Mouse (Mus musculus) limb, embryonic 10.5 days (tissue): ENCODE measurements around the gene Rtf2. TPM values are rescaled to one million over a fixed set of nuclear protein-coding genes. Genes with fewer than 3 reads are reported as not detected.

ENCODE experiments used
- DNase-seq: peaks from one replicate; pipeline ENCODE4 v3.0.0-alpha.2; 2017; ENCODE audit warnings: low spot score
- H3K27ac ChIP-seq: fragments of 300-500 bp; sonication (generic); 2 replicates; pipeline ENCODE4 v1.5.1; 2016; ENCODE audit warnings: mild to moderate bottlenecking
- H3K27me3 ChIP-seq: fragments of 300-500 bp; sonication (generic); 2 replicates; pipeline ENCODE4 v1.6.1; 2016; ENCODE audit warnings: low read depth, mild to moderate bottlenecking; ENCODE audit not compliant: poor library complexity, severe bottlenecking
- H3K36me3 ChIP-seq: fragments of 300-500 bp; sonication (generic); 2 replicates; pipeline ENCODE4 v1.6.1; 2016; ENCODE audit warnings: mild to moderate bottlenecking, moderate library complexity
- H3K4me1 ChIP-seq: fragments of 300-500 bp; sonication (generic); 2 replicates; pipeline ENCODE4 v1.6.1; 2016
- H3K4me3 ChIP-seq: fragments of 300-500 bp; sonication (generic); 2 replicates; pipeline ENCODE4 v1.5.1; 2016; ENCODE audit warnings: mild to moderate bottlenecking, moderate library complexity
- H3K9me3 ChIP-seq: fragments of 300-500 bp; sonication (generic); replicated peaks from 2 replicates; pipeline ENCODE4 v1.6.1; 2016; ENCODE audit warnings: mild to moderate bottlenecking
- WGBS: fragments of 180-500 bp; shearing (Covaris S2); methylation state at CpG from one replicate; pipeline ENCODE4 v1.1.7; 2016; 5-methylcytosine and 5-hydroxymethylcytosine counted together
- polyA plus RNA-seq: library from polyadenylated mRNA; unstranded; fragments of >200 nt; fragmentation: Nextera tagmentation; extraction: Ambion mirVana; gene quantifications from 2 replicates; pipeline ENCODE4 v1.2.1, GENCODE M21; 2016

The Rtf2 gene
- polyA plus RNA-seq, 1 experiment from 2014 or later, result 79.5 TPM

GRCm38 (mm10) chr2:172476707-172477260 lies 36.4 kb downstream of the Rtf2 start:
- 36% methylated on average over 10 of the region's 10 CpGs for WGBS
- H3K27ac ChIP-seq, result no peak overlapping the region
- H3K9me3 ChIP-seq, result no peaks in the 10 kb centered on the region
- no peak for DNase-seq
- H3K36me3 ChIP-seq, result no peaks in the 10 kb centered on the region
- H3K4me3 ChIP-seq, result no peak overlapping the region
- peaks cover 5% of the 10 kb centered on the region; the same call in 1 of the 2 replicates for H3K27me3 ChIP-seq
- H3K4me1 ChIP-seq, result peaks cover 8% of the 10 kb centered on the region; the same call in 1 of the 2 replicates

GRCm38 (mm10) chr2:172477350-172477749 lies 37.0 kb downstream of the Rtf2 start:
- Histone ChIP-seq H3K9me3 (no peaks in the 10 kb centered on the region), H3K36me3 (no peaks in the 10 kb centered on the region), H3K4me1 (peaks cover 8% of the 10 kb centered on the region; the same call in 1 of the 2 replicates), H3K4me3 (no peak overlapping the region), H3K27ac (no peak overlapping the region), H3K27me3 (peaks cover 5% of the 10 kb centered on the region; the same call in 1 of the 2 replicates)
- 43% methylated on average over 3 of the region's 3 CpGs for WGBS
- no peak for DNase-seq

GRCm38 (mm10) chr2:172477860-172478259 lies 37.5 kb downstream of the Rtf2 start:
- peaks cover 8% of the 10 kb centered on the region; the same call in 1 of the 2 replicates for H3K4me1 ChIP-seq
- no peak overlapping the region for H3K4me3 ChIP-seq
- H3K27ac ChIP-seq, result no peak overlapping the region
- H3K9me3 ChIP-seq, result no peaks in the 10 kb centered on the region
- DNase-seq, result peak; percentile 56
- no peaks in the 10 kb centered on the region for H3K36me3 ChIP-seq
- peaks cover 5% of the 10 kb centered on the region; the same call in 1 of the 2 replicates for H3K27me3 ChIP-seq
- WGBS, result 6% methylated on average over 2 of the region's 2 CpGs

DNA sequence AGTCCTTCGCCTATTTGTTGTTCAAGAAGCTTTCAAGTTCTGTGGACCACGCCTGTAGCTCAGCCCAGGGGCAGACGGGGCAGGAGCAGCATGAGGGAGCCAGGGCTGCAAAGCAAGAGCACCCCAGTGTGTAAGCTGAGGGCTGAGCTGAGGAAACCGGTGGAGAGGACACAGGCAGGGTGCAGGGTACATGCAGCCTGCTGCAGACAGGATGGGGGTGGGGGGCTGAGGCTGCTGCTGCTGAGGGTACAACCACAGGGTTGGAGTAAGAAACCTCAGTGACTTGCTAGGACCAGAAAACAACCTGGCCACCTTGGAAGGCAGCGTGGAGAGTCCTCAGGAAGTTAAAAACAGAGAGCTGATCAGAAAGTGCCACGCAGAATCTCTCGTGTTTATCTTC lies 39.9 kb downstream of the Rtf2 start:
- WGBS, result 67% methylated on average over 7 of the region's 7 CpGs
- H3K27ac ChIP-seq, result no peak overlapping the region
- DNase-seq, result no peak
- H3K27me3 ChIP-seq, result peaks cover 5% of the 10 kb centered on the region; the same call in 1 of the 2 replicates
- no peaks in the 10 kb centered on the region for H3K9me3 ChIP-seq
- H3K36me3 ChIP-seq, result no peaks in the 10 kb centered on the region
- H3K4me3 ChIP-seq, result no peak overlapping the region
- peaks cover 14% of the 10 kb centered on the region for H3K4me1 ChIP-seq

GRCm38 (mm10) chr2:172481654-172482385 lies 41.5 kb downstream of the Rtf2 start:
- no peaks in the 10 kb centered on the region for H3K9me3 ChIP-seq

DNA sequence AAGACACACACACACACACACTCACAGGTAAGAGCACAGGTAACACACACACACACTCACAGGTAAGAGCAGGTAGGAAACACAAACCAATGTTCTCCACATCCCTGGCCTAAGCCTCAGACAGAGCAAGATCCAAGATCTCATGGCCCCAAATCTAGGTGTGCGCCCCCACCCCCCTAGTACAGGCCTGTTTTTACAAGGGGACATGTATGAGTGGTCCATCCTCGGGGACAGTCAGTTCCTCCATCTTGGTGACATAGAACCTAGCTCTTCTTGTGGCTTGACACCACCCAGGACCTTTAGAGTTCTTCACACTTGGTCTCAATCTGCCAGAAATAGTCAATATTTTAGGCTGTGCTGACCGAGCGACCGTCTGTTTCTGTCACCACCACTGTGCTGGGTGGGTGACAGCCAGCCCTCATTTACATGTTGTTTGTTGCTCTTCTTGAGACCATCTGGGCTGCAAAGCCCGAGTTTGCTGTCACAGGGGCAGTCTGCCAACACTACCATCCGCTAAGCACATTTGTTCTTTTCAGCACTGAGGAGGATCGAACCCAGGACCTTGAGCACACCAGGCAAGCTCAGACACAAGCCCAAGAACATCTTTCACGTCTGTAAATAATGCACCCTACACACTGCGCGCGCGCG lies 43.5 kb downstream of the Rtf2 start:
- WGBS, result 84% methylated on average over 14 of the region's 14 CpGs
- no peak for DNase-seq
- Histone ChIP-seq H3K4me3 (no peak overlapping the region), H3K27me3 (0 out of 2 replicates have a peak, but pooled peaks cover 5% of the 10 kb centered on the region), H3K9me3 (no peaks in the 10 kb centered on the region), H3K4me1 (peaks cover 6% of the 10 kb centered on the region), H3K27ac (no peak overlapping the region), H3K36me3 (no peaks in the 10 kb centered on the region)

More at GRCm38 (mm10) chr2:172481654-172482385, 41.5 kb downstream of the Rtf2 start:
- Histone ChIP-seq H3K36me3 (no peaks in the 10 kb centered on the region), H3K4me1 (peaks cover 12% of the 10 kb centered on the region), H3K27ac (no peak overlapping the region), H3K4me3 (no peak overlapping the region), H3K27me3 (0 out of 2 replicates have a peak, but pooled peaks cover 5% of the 10 kb centered on the region)
- DNase-seq, result no peak
- 84% methylated on average over 16 of the region's 16 CpGs for WGBS

- H3K27ac ChIP-seq, result no peak overlapping the region
- DNase-seq, result peak; percentile 53
- H3K27me3 ChIP-seq, result 0 out of 2 replicates have a peak, but pooled peaks cover 5% of the 10 kb centered on the region
- H3K36me3 ChIP-seq, result no peaks in the 10 kb centered on the region
- H3K4me1 ChIP-seq, result peaks cover 6% of the 10 kb centered on the region
- H3K9me3 ChIP-seq, result no peaks in the 10 kb centered on the region
- H3K4me3 ChIP-seq, result no peak overlapping the region
- 31% methylated on average over 12 of the region's 12 CpGs for WGBS
Observed at GRCm38 (mm10) chr2:172484696-172485370, 44.5 kb downstream of the Rtf2 start.

- Histone ChIP-seq H3K9me3 (no peaks in the 10 kb centered on the region), H3K27me3 (no peaks in the 10 kb centered on the region), H3K4me3 (no peak overlapping the region), H3K4me1 (peaks cover 7% of the 10 kb centered on the region; the same call in 1 of the 2 replicates), H3K36me3 (no peaks in the 10 kb centered on the region), H3K27ac (0 out of 2 replicates have a peak overlapping the region, but pooled peaks have one; percentile 27)
- WGBS, result 73% methylated on average over 8 of the region's 8 CpGs
- no peak for DNase-seq
Observed at GRCm38 (mm10) chr2:172496736-172497345, 56.5 kb downstream of the Rtf2 start.

- Histone ChIP-seq H3K4me1 (peaks cover 15% of the 10 kb centered on the region), H3K27ac (no peak overlapping the region)
- WGBS, result 76% methylated on average over 3 of the region's 3 CpGs
Observed at GRCm38 (mm10) chr2:172498823-172499222, 58.5 kb downstream of the Rtf2 start.

DNA sequence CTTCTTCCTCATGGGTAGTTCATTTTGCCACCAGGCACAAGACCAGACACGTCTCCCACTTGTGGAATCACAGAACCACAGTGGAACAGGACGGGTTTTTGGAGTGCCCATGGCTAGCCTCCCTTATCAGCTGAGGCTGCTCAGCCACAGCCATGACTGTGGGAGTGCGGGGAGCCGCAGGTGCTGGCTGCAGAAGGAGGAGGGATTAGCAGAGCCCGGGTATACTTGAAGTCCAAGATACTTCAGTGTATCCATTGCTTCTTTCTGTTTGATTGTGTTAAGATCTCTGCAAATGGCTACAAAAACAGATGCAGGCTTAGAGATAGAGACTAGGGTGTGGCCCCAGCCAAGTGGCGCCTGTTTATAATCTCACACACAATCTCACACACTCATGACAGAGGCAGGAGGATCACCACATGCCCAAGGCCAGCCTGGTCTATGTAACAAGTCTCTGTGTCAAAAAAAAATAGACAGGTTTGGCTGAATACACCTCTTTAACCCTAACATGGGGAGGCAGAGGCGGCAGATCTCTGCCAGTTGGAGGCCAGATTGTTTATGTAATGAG lies 60.5 kb downstream of the Rtf2 start:
- no peak overlapping the region for H3K27ac ChIP-seq

More at GRCm38 (mm10) chr2:172498823-172499222, 58.5 kb downstream of the Rtf2 start:
- H3K36me3 ChIP-seq, result no peaks in the 10 kb centered on the region
- no peak overlapping the region for H3K4me3 ChIP-seq
- H3K9me3 ChIP-seq, result no peaks in the 10 kb centered on the region
- no peak for DNase-seq
- no peaks in the 10 kb centered on the region for H3K27me3 ChIP-seq

DNA sequence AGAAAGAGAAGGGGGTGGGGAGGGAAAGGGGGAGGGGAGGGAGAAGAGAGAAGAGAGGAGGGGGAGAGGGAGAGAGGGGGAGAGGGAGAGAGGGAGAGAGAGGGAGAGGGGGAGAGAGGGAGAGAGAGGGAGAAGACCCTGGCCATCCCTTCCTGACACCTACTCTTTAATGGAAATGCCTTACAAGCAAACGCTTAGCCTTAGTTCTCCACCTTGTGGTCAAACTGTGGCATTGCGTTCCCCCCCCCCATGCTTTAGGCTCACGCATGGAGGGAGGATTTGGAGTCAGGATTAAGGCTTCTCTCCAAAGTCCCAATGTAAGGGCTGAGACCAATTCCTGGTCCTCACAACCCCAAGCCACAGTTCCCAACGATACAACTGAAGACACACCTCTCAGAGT lies 61.0 kb downstream of the Rtf2 start:
- H3K27me3 ChIP-seq, result no peaks in the 10 kb centered on the region
- H3K4me3 ChIP-seq, result no peak overlapping the region
- no peaks in the 10 kb centered on the region for H3K9me3 ChIP-seq
- 3% methylated on average over 4 of the region's 4 CpGs for WGBS
- H3K4me1 ChIP-seq, result peaks cover 15% of the 10 kb centered on the region
- peak; percentile 68 for DNase-seq
- no peak overlapping the region for H3K27ac ChIP-seq
- H3K36me3 ChIP-seq, result no peaks in the 10 kb centered on the region

More for the DNA sequence above, 60.5 kb downstream of the Rtf2 start:
- H3K9me3 ChIP-seq, result no peaks in the 10 kb centered on the region
- no peak overlapping the region for H3K4me3 ChIP-seq
- H3K4me1 ChIP-seq, result peaks cover 15% of the 10 kb centered on the region
- 53% methylated on average over 7 of the region's 7 CpGs for WGBS
- no peak for DNase-seq
- no peaks in the 10 kb centered on the region for H3K36me3 ChIP-seq
- no peaks in the 10 kb centered on the region for H3K27me3 ChIP-seq

DNA sequence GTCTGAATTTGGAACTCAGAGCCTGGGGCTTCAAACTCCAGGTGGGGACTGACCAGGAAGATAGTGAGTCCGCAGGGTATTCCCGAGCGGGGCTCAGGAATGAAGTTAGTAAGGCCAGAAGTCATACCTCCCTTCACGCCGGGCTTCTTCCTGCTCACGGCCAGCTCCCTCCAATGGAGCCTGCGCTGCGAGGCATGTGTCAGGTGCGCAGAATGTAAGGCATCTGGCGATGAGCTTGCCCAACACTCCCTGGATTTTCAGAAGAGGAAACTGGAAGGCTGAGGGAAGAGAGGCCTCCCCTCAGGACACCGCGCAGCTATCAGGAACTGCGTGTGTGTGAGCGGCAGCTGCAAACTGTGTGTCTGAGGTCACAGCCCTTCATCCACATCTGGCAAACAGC lies 61.8 kb downstream of the Rtf2 start:
- 56% methylated on average over 14 of the region's 14 CpGs for WGBS
- Histone ChIP-seq H3K27me3 (no peaks in the 10 kb centered on the region), H3K4me1 (peaks cover 15% of the 10 kb centered on the region), H3K27ac (no peak overlapping the region), H3K36me3 (no peaks in the 10 kb centered on the region), H3K9me3 (no peaks in the 10 kb centered on the region), H3K4me3 (no peak overlapping the region)
- DNase-seq, result peak; percentile 35
